Mouse (Mus musculus) cerebellum, adult 2 months (tissue): ENCODE data around the gene Krt10. TPM values are rescaled to one million over a fixed set of nuclear protein-coding genes. Genes with fewer than 3 reads are reported as not detected.

Experiments used
- DNase-seq, 2 experiments: peaks; one replicate each; pipeline ENCODE4 v3.0.0; 2021
- H3K27ac ChIP-seq: fragments of 200-500 bp; 2 replicates; pipeline ENCODE4 v1.5.1; 2012; ENCODE audit warnings: low read length, control low read depth, inconsistent platforms; ENCODE audit not compliant: insufficient read depth
- H3K27me3 ChIP-seq: fragments of 200-500 bp; 2 replicates; pipeline ENCODE4 v1.6.1; 2012; ENCODE audit warnings: inconsistent platforms, mild to moderate bottlenecking, low read length, moderate library complexity; ENCODE audit not compliant: control insufficient read depth, insufficient read depth
- H3K4me1 ChIP-seq: fragments of 200-500 bp; 2 replicates; pipeline ENCODE4 v1.6.1; 2011; ENCODE audit warnings: low read length; ENCODE audit not compliant: control insufficient read depth, insufficient read depth
- H3K4me3 ChIP-seq: fragments of 200-500 bp; replicated peaks from 2 replicates; pipeline ENCODE3; 2011; ENCODE audit warnings: mild to moderate bottlenecking, low read depth, low read length, control low read depth; ENCODE audit not compliant: insufficient read depth
- CTCF ChIP-seq: fragments of 200-500 bp; IDR thresholded peaks from 2 replicates; pipeline ENCODE4 v1.5.1; 2011; ENCODE audit warnings: low read depth, mild to moderate bottlenecking, control low read depth, low read length, moderate library complexity, borderline replicate concordance; ENCODE audit not compliant: insufficient read depth
- POLR2A ChIP-seq: fragments of 200-500 bp; IDR thresholded peaks from 2 replicates; pipeline ENCODE4 v1.6.1; 2011; ENCODE audit warnings: low read length, control low read depth, borderline replicate concordance; ENCODE audit not compliant: insufficient read depth
- WGBS: fragments of 180-500 bp; shearing (Covaris S2); methylation state at CpG from one replicate; pipeline ENCODE4 v1.1.7; 2018; 5-methylcytosine and 5-hydroxymethylcytosine counted together
- polyA plus RNA-seq: library from polyadenylated mRNA; depleted of rRNA; stranded (reverse); fragments of >200 nt; gene quantifications from 2 replicates; pipeline ENCODE4 v1.2.3, GENCODE M21; 2012; rRNA removed

The Krt10 gene
- polyA plus RNA-seq, result 11.9 and 12.6 TPM in 2 replicates

GRCm38 (mm10) chr11:99389264-99389663 lies at the start of gene Krt10:
Krt10 (minus strand) TSS chr11:99389364.
- Histone ChIP-seq H3K27ac (no peak within 1 kb of the TSS), H3K27me3 (no peaks in the 10 kb centered on the region), H3K4me1 (no peaks in the 10 kb centered on the region), H3K4me3 (no peak within 1 kb of the TSS)
- TF ChIP-seq POLR2A (no peak), CTCF (no peak)
- DNase-seq, result no peak
- 92% methylated on average over 4 of the region's 4 CpGs for WGBS

GRCm38 (mm10) chr11:99437972-99438371 lies 48.8 kb upstream of the Krt10 start, which contains the start of gene Krt20:
Krt20 (minus strand) TSS chr11:99438150.
- H3K4me3 ChIP-seq, result no peak within 1 kb of the TSS
- H3K4me1 ChIP-seq, result no peaks in the 10 kb centered on the region
- 54% methylated on average over 10 of the region's 10 CpGs for WGBS
- DNase-seq, result no peak
- no peak within 1 kb of the TSS for H3K27ac ChIP-seq
- no peak for TF ChIP-seq CTCF
- TF ChIP-seq POLR2A, result no peak
- H3K27me3 ChIP-seq, result no peaks in the 10 kb centered on the region

- no peak for DNase-seq
- TF ChIP-seq CTCF, result no peak
- TF ChIP-seq POLR2A, result no peak
- Histone ChIP-seq H3K4me1 (no peaks in the 10 kb centered on the region), H3K4me3 (no peak overlapping the region), H3K27ac (no peak overlapping the region), H3K27me3 (no peaks in the 10 kb centered on the region)
- WGBS, result 74% methylated on average over 4 of the region's 4 CpGs
These were observed 47.5 kb upstream of the Krt10 start for GRCm38 (mm10) chr11:99436625-99437024.

- H3K27me3 ChIP-seq, result no peaks in the 10 kb centered on the region
- H3K4me3 ChIP-seq, result no peak overlapping the region
- WGBS, result 19% methylated on average over 12 of the region's 12 CpGs
- H3K4me1 ChIP-seq, result no peaks in the 10 kb centered on the region
- no peak for TF ChIP-seq POLR2A
- no peak for TF ChIP-seq CTCF
- peak in 1 of 2 experiments; percentile 14 for DNase-seq
- no peak overlapping the region for H3K27ac ChIP-seq
These were observed 41.5 kb upstream of the Krt10 start for GRCm38 (mm10) chr11:99430670-99431069.

GRCm38 (mm10) chr11:99422159-99422558 lies 33.0 kb upstream of the Krt10 start, which contains the start of gene Krt12:
Krt12 (minus strand) TSS chr11:99422259.
- TF ChIP-seq CTCF, result no peak
- no peak for DNase-seq
- 83% methylated on average over 10 of the region's 10 CpGs for WGBS
- H3K27ac ChIP-seq, result no peak within 1 kb of the TSS
- H3K4me1 ChIP-seq, result no peaks in the 10 kb centered on the region
- no peaks in the 10 kb centered on the region for H3K27me3 ChIP-seq
- H3K4me3 ChIP-seq, result no peak within 1 kb of the TSS

- Histone ChIP-seq H3K27ac (no peak overlapping the region), H3K4me1 (no peaks in the 10 kb centered on the region), H3K27me3 (no peaks in the 10 kb centered on the region), H3K4me3 (no peak overlapping the region)
- DNase-seq, result no peak
- TF ChIP-seq POLR2A, result no peak
- TF ChIP-seq CTCF, result no peak
- WGBS, result 52% methylated on average over 10 of the region's 10 CpGs
These were observed 31.4 kb upstream of the Krt10 start for GRCm38 (mm10) chr11:99420586-99420985.

GRCm38 (mm10) chr11:99417819-99418218 lies 28.7 kb upstream of the Krt10 start:
- TF ChIP-seq CTCF (no peak), POLR2A (no peak)
- Histone ChIP-seq H3K4me1 (no peaks in the 10 kb centered on the region), H3K4me3 (no peak overlapping the region), H3K27me3 (no peaks in the 10 kb centered on the region), H3K27ac (no peak overlapping the region)
- WGBS, result 29% methylated on average over 16 of the region's 16 CpGs
- no peak for DNase-seq

- Histone ChIP-seq H3K27ac (no peak overlapping the region), H3K4me3 (no peak overlapping the region), H3K27me3 (no peaks in the 10 kb centered on the region), H3K4me1 (no peaks in the 10 kb centered on the region)
- TF ChIP-seq POLR2A (no peak), CTCF (no peak)
- 56% methylated on average over 13 of the region's 13 CpGs for WGBS
- DNase-seq, result no peak
These were observed 27.7 kb upstream of the Krt10 start for GRCm38 (mm10) chr11:99416902-99417301.
